Comparison of ENCODE assay signal across 9 mouse cellular contexts in the genomic region with DNA sequence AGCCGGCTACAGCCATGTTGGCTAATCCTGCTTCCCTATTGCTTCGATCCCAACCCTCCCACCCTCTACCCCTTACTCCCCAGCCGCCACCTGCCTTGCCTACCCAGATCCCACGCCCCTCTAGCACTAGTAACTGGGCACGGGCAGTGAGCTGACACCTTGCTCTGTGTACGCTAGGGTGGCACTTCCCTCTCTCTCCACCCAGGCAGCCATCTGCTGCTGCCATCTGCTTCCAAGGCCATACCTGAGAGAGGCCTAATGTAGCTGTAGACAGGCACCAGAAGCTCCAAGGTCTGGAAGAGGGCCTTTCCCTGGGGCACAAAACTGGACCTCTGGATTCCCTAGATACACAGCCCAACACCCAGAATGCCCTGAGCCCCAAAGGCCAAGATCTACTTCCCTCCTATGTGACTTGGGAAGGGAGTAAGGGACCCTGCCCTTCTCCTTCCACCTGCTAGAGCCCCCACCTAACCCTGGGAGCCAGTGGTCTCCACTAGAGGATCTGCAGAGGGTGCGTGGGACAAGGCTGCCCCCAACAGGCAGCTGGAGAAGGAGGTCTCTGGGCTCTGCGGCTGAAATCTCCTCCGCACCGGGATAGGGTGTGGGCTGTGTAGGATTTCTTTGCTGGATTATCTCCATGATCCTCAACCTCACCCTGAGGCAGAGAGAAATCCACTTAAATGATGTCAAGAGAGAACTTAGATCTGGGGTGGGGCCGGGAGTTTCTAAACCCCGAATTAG.
DNase-seq lines count a peak whose midpoint lies in the region; ATAC-seq and TF ChIP-seq lines count a peak whose summit lies in the region.
"Had no signal": no experiment of that assay in that cellular context is flagged by ENCODE, and none has a peak within 500 bp of the region (broad histone marks: within the 10 kb centered on the region; RNA-seq: fewer than 3 reads in every experiment).

No protein-coding gene starts in this region.

- H3K9ac ChIP-seq in heart, postnatal 0 days (replicated peaks; ENCODE audit: low read depth, low read length), result no peak overlapping the region
- no peak overlapping the region for H3K9ac ChIP-seq in forebrain, embryonic 13.5 days
- H3K9ac ChIP-seq: limb, embryonic 15.5 days had no signal

- H3K9me3 ChIP-seq in heart, postnatal 0 days (replicated peaks; ENCODE audit: control insufficient read depth, low read length), result no peaks in the 10 kb centered on the region
- no peaks in the 10 kb centered on the region for H3K9me3 ChIP-seq in forebrain, embryonic 13.5 days (replicated peaks)
- H3K9me3 ChIP-seq: limb, embryonic 15.5 days had no signal

- ATAC-seq in heart, postnatal 0 days (ENCODE audit: insufficient read depth, low read depth), result no peak
- peak; percentile 55 for ATAC-seq in forebrain, embryonic 13.5 days

- H3K27ac ChIP-seq in heart, postnatal 0 days (ENCODE audit: low read depth), result no peak overlapping the region
- H3K27ac ChIP-seq in forebrain, embryonic 13.5 days, result no peak overlapping the region
- H3K27ac ChIP-seq: limb, embryonic 15.5 days had no signal

- H3K4me1 ChIP-seq in heart, postnatal 0 days (ENCODE audit: control insufficient read depth, insufficient read depth), result no peaks in the 10 kb centered on the region
- H3K4me1 ChIP-seq in forebrain, embryonic 13.5 days, result peaks cover 20% of the 10 kb centered on the region

- no peaks in the 10 kb centered on the region for H3K27me3 ChIP-seq in heart, postnatal 0 days (ENCODE audit: control insufficient read depth, insufficient read depth, low read length)
- H3K27me3 ChIP-seq in forebrain, embryonic 13.5 days, result peaks cover 6% of the 10 kb centered on the region; the same call in 1 of the 2 replicates

- DNase-seq in heart, postnatal 0 days (ENCODE audit: low spot score), result no peak
- no peak for DNase-seq in heart, postnatal 25 days (ENCODE audit: low spot score)
- DNase-seq in thymus, postnatal 4 days, result peak; percentile 49
- DNase-seq in thymus, postnatal 0 days (ENCODE audit: low spot score), result no peak
- DNase-seq in layer of hippocampus, postnatal 36 days, result peak; percentile 39 to 44
- DNase-seq in retina, postnatal 7 days (ENCODE audit: low read depth, low spot score), result peak; percentile 30
- DNase-seq in urinary bladder, postnatal 10 days (ENCODE audit: low spot score), result no peak

- peak; percentile 16; the same call in 1 of the 2 replicates for TF ChIP-seq CTCF in heart, postnatal 0 days (IDR thresholded peaks at IDR 0.05; ENCODE audit: low read depth)

- intact Hi-C loops in heart, postnatal 25 days (cut with DNase I), result no loop called here

- H3K36me3 ChIP-seq in heart, postnatal 0 days (replicated peaks; ENCODE audit: control insufficient read depth, insufficient read depth, low read length), result no peaks in the 10 kb centered on the region
- no peaks in the 10 kb centered on the region for H3K36me3 ChIP-seq in forebrain, embryonic 13.5 days (ENCODE audit: poor library complexity, severe bottlenecking)
- H3K36me3 ChIP-seq: limb, embryonic 15.5 days had no signal

- H3K4me3 ChIP-seq in heart, postnatal 0 days (ENCODE audit: low read depth, low read length), result no peak overlapping the region
- H3K4me3 ChIP-seq in forebrain, embryonic 13.5 days, result no peak overlapping the region
- H3K4me3 ChIP-seq: limb, embryonic 15.5 days had no signal

- 38% methylated on average over 12 of the region's 12 CpGs for WGBS in heart, postnatal 0 days
- 50% methylated on average over 12 of the region's 12 CpGs for WGBS in forebrain, embryonic 13.5 days

- no peak for TF ChIP-seq EP300 in heart, postnatal 0 days (IDR thresholded peaks at IDR 0.05; ENCODE audit: low read depth)

- H3K4me2 ChIP-seq in heart, postnatal 0 days (ENCODE audit: low read depth, low read length), result no peak overlapping the region
- no peak overlapping the region for H3K4me2 ChIP-seq in forebrain, embryonic 13.5 days
- H3K4me2 ChIP-seq: limb, embryonic 15.5 days had no signal

Comparison
In these comparisons a context has a peak if more than half of its experiments do, and no peak if none do; other contexts are left out.
1. DNase-seq: peak in thymus, postnatal 4 days (single experiment), layer of hippocampus, postnatal 36 days (2 of 2) and retina, postnatal 7 days (single experiment); none in heart, postnatal 0 days (single experiment), heart, postnatal 25 days (single experiment), thymus, postnatal 0 days (single experiment) and urinary bladder, postnatal 10 days (single experiment).